Mouse (Mus musculus): ENCODE data around the gene Bmf. TPM values are rescaled to one million over a fixed set of nuclear protein-coding genes. Genes with fewer than 3 reads are reported as not detected.

Gene Bmf
- polyA plus RNA-seq, 1 experiment from 2014 or later, result 2.8 TPM

- Histone ChIP-seq H3K4me1 (replicated peaks; ENCODE audit: control insufficient read depth, insufficient read depth) (peaks cover 25% of the 10 kb centered on the region), H3K4me2 (replicated peaks; ENCODE audit: low read depth) (no peak overlapping the region), H3K27me3 (ENCODE audit: control insufficient read depth, insufficient read depth, low read length) (no peaks in the 10 kb centered on the region), H3K9ac (ENCODE audit: low read length) (no peak overlapping the region), H3K4me3 (ENCODE audit: low read depth, low read length) (no peak overlapping the region), H3K27ac (replicated peaks) (peak overlapping the region; percentile 46), H3K9me3 (ENCODE audit: control insufficient read depth, low read length) (no peaks in the 10 kb centered on the region), H3K36me3 (ENCODE audit: control insufficient read depth, insufficient read depth, low read length) (no peaks in the 10 kb centered on the region; the same call in 1 of the 2 replicates)
- TF ChIP-seq EP300 (optimal IDR thresholded peaks at IDR 0.05) (no peak), CTCF (IDR thresholded peaks at IDR 0.05; ENCODE audit: low read depth) (no peak)
- ATAC-seq (ENCODE audit: low FRiP score, low TSS enrichment) (no peak), DNase-seq (ENCODE audit: low spot score) (no peak)
- 61% methylated on average over 6 of the region's 6 CpGs for WGBS
Measured at GRCm38 (mm10) chr2:118536111-118536510, 13.4 kb downstream of the Bmf start.

GRCm38 (mm10) chr2:118533969-118534368, 15.5 kb downstream of the Bmf start:
- no peak overlapping the region for H3K4me2 ChIP-seq (replicated peaks; ENCODE audit: low read depth)
- H3K36me3 ChIP-seq (ENCODE audit: control insufficient read depth, insufficient read depth, low read length), result no peaks in the 10 kb centered on the region; the same call in 1 of the 2 replicates
- no peaks in the 10 kb centered on the region for H3K9me3 ChIP-seq (ENCODE audit: control insufficient read depth, low read length)
- no peak overlapping the region for H3K4me3 ChIP-seq (ENCODE audit: low read depth, low read length)
- H3K27ac ChIP-seq (replicated peaks), result peak overlapping the region; percentile 84
- TF ChIP-seq EP300 (optimal IDR thresholded peaks at IDR 0.05) (no peak), CTCF (IDR thresholded peaks at IDR 0.05; ENCODE audit: low read depth) (no peak)
- WGBS, result 38% methylated on average over 6 of the region's 6 CpGs
- peaks cover 15% of the 10 kb centered on the region for H3K4me1 ChIP-seq (replicated peaks; ENCODE audit: control insufficient read depth, insufficient read depth)
- no peak for ATAC-seq (ENCODE audit: low FRiP score, low TSS enrichment)
- no peak for DNase-seq (ENCODE audit: low spot score)
- H3K27me3 ChIP-seq (ENCODE audit: control insufficient read depth, insufficient read depth, low read length), result no peaks in the 10 kb centered on the region
- no peak overlapping the region for H3K9ac ChIP-seq (ENCODE audit: low read length)

GRCm38 (mm10) chr2:118532855-118533675, 16.4 kb downstream of the Bmf start:
- WGBS, result 20% methylated on average over 6 of the region's 6 CpGs
- H3K4me2 ChIP-seq (replicated peaks; ENCODE audit: low read depth), result no peak overlapping the region

GRCm38 (mm10) chr2:118532401-118532800, 17.1 kb downstream of the Bmf start:
- peak overlapping the region; percentile 31; the same call in 1 of the 2 replicates for H3K9ac ChIP-seq (ENCODE audit: low read length)
- DNase-seq (ENCODE audit: low spot score) (no peak), ATAC-seq (ENCODE audit: low FRiP score, low TSS enrichment) (0 out of 2 replicates have a peak, but pooled peaks have one; percentile 16)
- peak overlapping the region; percentile 76 for H3K27ac ChIP-seq (replicated peaks)
- 24% methylated on average over 10 of the region's 10 CpGs for WGBS
- no peak for TF ChIP-seq EP300 (optimal IDR thresholded peaks at IDR 0.05)
- peak; percentile 24; the same call in 1 of the 2 replicates for TF ChIP-seq CTCF (IDR thresholded peaks at IDR 0.05; ENCODE audit: low read depth)
- no peak overlapping the region for H3K4me3 ChIP-seq (ENCODE audit: low read depth, low read length)
- no peaks in the 10 kb centered on the region for H3K9me3 ChIP-seq (ENCODE audit: control insufficient read depth, low read length)
- H3K4me1 ChIP-seq (replicated peaks; ENCODE audit: control insufficient read depth, insufficient read depth), result peaks cover 15% of the 10 kb centered on the region
- H3K36me3 ChIP-seq (ENCODE audit: control insufficient read depth, insufficient read depth, low read length), result no peaks in the 10 kb centered on the region; the same call in 1 of the 2 replicates
- H3K4me2 ChIP-seq (replicated peaks; ENCODE audit: low read depth), result no peak overlapping the region
- H3K27me3 ChIP-seq (ENCODE audit: control insufficient read depth, insufficient read depth, low read length), result no peaks in the 10 kb centered on the region

More at GRCm38 (mm10) chr2:118532855-118533675, 16.4 kb downstream of the Bmf start:
- peak overlapping the region; percentile 84 for H3K27ac ChIP-seq (replicated peaks)
- DNase-seq (ENCODE audit: low spot score) (no peak), ATAC-seq (ENCODE audit: low FRiP score, low TSS enrichment) (peak; percentile 52; the same call in 1 of the 2 replicates)
- no peak overlapping the region for H3K4me3 ChIP-seq (ENCODE audit: low read depth, low read length)
- TF ChIP-seq EP300 (optimal IDR thresholded peaks at IDR 0.05) (no peak), CTCF (IDR thresholded peaks at IDR 0.05; ENCODE audit: low read depth) (peak; percentile 7; the same call in 1 of the 2 replicates)
- H3K27me3 ChIP-seq (ENCODE audit: control insufficient read depth, insufficient read depth, low read length), result no peaks in the 10 kb centered on the region
- no peaks in the 10 kb centered on the region; the same call in 1 of the 2 replicates for H3K36me3 ChIP-seq (ENCODE audit: control insufficient read depth, insufficient read depth, low read length)
- no peaks in the 10 kb centered on the region for H3K9me3 ChIP-seq (ENCODE audit: control insufficient read depth, low read length)
- peaks cover 15% of the 10 kb centered on the region for H3K4me1 ChIP-seq (replicated peaks; ENCODE audit: control insufficient read depth, insufficient read depth)
- H3K9ac ChIP-seq (ENCODE audit: low read length), result no peak overlapping the region

GRCm38 (mm10) chr2:118529466-118530181, 19.9 kb downstream of the Bmf start:
- H3K4me2 ChIP-seq (replicated peaks; ENCODE audit: low read depth), result no peak overlapping the region
- H3K9ac ChIP-seq (ENCODE audit: low read length), result peak overlapping the region; percentile 5
- DNase-seq (ENCODE audit: low spot score) (peak; percentile 49), ATAC-seq (ENCODE audit: low FRiP score, low TSS enrichment) (peak; percentile 62)
- WGBS, result 32% methylated on average over 7 of the region's 7 CpGs
- no peaks in the 10 kb centered on the region for H3K27me3 ChIP-seq (ENCODE audit: control insufficient read depth, insufficient read depth, low read length)
- H3K27ac ChIP-seq (replicated peaks), result peak overlapping the region; percentile 67; the same call in 1 of the 2 replicates
- TF ChIP-seq CTCF (IDR thresholded peaks at IDR 0.05; ENCODE audit: low read depth), result no peak
- H3K4me1 ChIP-seq (replicated peaks; ENCODE audit: control insufficient read depth, insufficient read depth), result peaks cover 15% of the 10 kb centered on the region
- H3K36me3 ChIP-seq (ENCODE audit: control insufficient read depth, insufficient read depth, low read length), result no peaks in the 10 kb centered on the region; the same call in 1 of the 2 replicates
- no peaks in the 10 kb centered on the region for H3K9me3 ChIP-seq (ENCODE audit: control insufficient read depth, low read length)
- no peak overlapping the region for H3K4me3 ChIP-seq (ENCODE audit: low read depth, low read length)

All from stomach, postnatal 0 days (tissue).